Mouse (Mus musculus) retina, embryonic 14.5 days (tissue): ENCODE measurements around the gene Dscaml1.

ENCODE experiments used
- DNase-seq: peaks from one replicate; pipeline ENCODE4 v3.0.0-alpha.2; 2015; ENCODE audit warnings: low spot score

Dscaml1 gene

GRCm38 (mm10) chr9:45633036-45633435 is 206.6 kb downstream of the Dscaml1 start:
- DNase-seq = no peak

GRCm38 (mm10) chr9:45634978-45635377 is 208.6 kb downstream of the Dscaml1 start:
- peak; percentile 56 for DNase-seq

- DNase-seq = no peak
Observed at GRCm38 (mm10) chr9:45637346-45637745, 210.9 kb downstream of the Dscaml1 start.

GRCm38 (mm10) chr9:45638184-45638917 is 211.9 kb downstream of the Dscaml1 start:
- no peak for DNase-seq

GRCm38 (mm10) chr9:45644833-45645388 is 218.5 kb downstream of the Dscaml1 start:
- no peak for DNase-seq

GRCm38 (mm10) chr9:45645526-45645925 is 219.1 kb downstream of the Dscaml1 start:
- peak; percentile 63 for DNase-seq

- no peak for DNase-seq
Observed at GRCm38 (mm10) chr9:45651078-45651809, 224.8 kb downstream of the Dscaml1 start.

GRCm38 (mm10) chr9:45651810-45652177 is 225.4 kb downstream of the Dscaml1 start:
- DNase-seq = no peak

GRCm38 (mm10) chr9:45657172-45658062 is 231.0 kb downstream of the Dscaml1 start:
- DNase-seq = peak; percentile 70

GRCm38 (mm10) chr9:45660191-45660590 is 233.8 kb downstream of the Dscaml1 start:
- DNase-seq = no peak

- no peak for DNase-seq
Observed at GRCm38 (mm10) chr9:45662471-45662870, 236.0 kb downstream of the Dscaml1 start.

- DNase-seq = peak; percentile 83
Observed at GRCm38 (mm10) chr9:45663386-45664315, 237.2 kb downstream of the Dscaml1 start.

- DNase-seq = no peak
Observed at GRCm38 (mm10) chr9:45664326-45664725, 237.9 kb downstream of the Dscaml1 start.

GRCm38 (mm10) chr9:45664871-45665394 is 238.5 kb downstream of the Dscaml1 start:
- peak; percentile 76 for DNase-seq

- no peak for DNase-seq
Observed at GRCm38 (mm10) chr9:45675931-45676330, 249.5 kb downstream of the Dscaml1 start.

- DNase-seq = peak; percentile 83
Observed at GRCm38 (mm10) chr9:45676578-45676977, 250.2 kb downstream of the Dscaml1 start.

- peak; percentile 85 for DNase-seq
Observed at GRCm38 (mm10) chr9:45677236-45677781, 250.9 kb downstream of the Dscaml1 start.

GRCm38 (mm10) chr9:45677952-45678663 is 251.7 kb downstream of the Dscaml1 start:
- DNase-seq = no peak

- no peak for DNase-seq
Observed at GRCm38 (mm10) chr9:45678664-45679026, 252.2 kb downstream of the Dscaml1 start.
